Mouse (Mus musculus): ENCODE data around the gene Disc1.
A peak's percentile ranks its signal among the peaks of the same experiment; 100 is the strongest.

Disc1 gene

GRCm38 (mm10) chr8:125053505-125054435 is at the start of gene Disc1:
Gene Disc1 (plus strand): TSS chr8:125054195.
- no peak for DNase-seq (ENCODE audit: low spot score)

DNA sequence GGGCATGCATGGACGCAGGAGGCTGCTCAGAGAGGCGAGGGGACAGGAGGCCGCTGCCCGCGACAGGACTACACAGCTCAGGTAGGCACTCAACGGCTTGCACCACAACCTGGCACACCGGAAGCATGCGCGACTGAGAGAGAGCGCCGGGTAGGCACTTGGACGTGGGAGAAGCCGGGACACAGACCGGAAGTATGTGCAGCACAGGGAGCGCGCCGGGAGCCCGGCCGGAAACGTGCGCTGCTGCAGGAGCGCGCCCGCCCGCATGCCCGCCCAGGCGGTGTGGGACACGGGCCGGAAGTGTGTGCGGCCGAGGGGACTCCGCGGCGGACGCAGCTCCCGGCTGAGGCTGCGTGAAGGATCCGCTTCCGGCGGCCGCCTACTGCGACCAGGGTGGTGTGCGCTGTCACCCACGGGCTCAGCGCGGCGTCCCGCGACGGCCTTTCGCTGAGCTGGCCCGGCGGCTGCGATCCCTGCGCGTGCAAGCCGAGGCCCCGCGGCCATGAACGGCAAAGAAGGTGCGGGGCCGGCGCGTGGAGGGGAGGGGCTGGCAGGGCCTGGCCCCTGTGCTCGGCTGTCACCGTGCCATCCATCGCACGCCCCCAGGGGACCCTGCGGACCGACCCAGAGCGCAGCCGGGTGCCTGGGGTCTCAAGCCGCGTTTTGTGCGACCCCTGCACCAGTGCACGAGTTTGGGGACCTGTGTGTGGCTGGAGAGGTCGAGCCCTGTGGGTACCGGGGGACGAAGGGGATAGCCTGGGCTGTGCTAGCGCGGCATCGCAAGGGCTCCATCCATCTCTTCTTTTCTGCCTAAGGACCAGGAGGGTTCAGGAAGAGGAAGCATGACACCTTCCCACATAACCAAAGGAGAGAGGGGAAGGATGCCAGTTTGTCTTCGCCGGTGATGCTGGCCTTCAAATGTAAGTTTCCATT is 41.0 kb upstream of the Disc1 start, which contains the start of gene Tsnax:
Gene Tsnax, plus strand, starts transcription at position 303 of the 933 bp plus-strand sequence.
- peak; percentile 76 for DNase-seq (ENCODE audit: low spot score)

GRCm38 (mm10) chr8:125024085-125024484 is 29.9 kb upstream of the Disc1 start:
- no peak for DNase-seq (ENCODE audit: low spot score)

GRCm38 (mm10) chr8:125027211-125027610 is 26.8 kb upstream of the Disc1 start:
- DNase-seq (ENCODE audit: low spot score): no peak

- no peak for DNase-seq (ENCODE audit: low spot score)
Observed at GRCm38 (mm10) chr8:125028841-125029240, 25.2 kb upstream of the Disc1 start.

DNA sequence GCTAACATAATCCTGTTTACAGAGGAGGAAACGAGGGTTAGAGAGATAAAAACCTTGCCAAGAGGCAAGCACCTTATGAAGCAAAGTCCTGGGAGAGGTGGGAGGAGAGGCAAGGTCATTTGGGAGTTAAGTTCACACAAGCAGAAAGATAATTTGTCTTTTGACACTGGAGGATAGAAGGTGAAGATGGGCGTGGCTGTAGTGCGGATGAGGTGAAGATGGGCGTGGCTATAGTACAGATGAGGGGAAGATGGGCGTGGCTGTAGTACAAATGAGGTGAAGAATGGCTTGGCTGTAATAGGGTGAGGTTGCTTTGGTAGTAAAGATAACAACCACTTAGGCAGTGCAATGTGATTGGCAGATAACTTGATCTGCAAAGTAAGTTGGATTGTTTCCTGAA is 22.7 kb upstream of the Disc1 start:
- no peak for DNase-seq (ENCODE audit: low spot score)

- DNase-seq (ENCODE audit: low spot score): peak; percentile 57
Observed at GRCm38 (mm10) chr8:125034669-125035068, 19.3 kb upstream of the Disc1 start.

GRCm38 (mm10) chr8:125037081-125037480 is 16.9 kb upstream of the Disc1 start:
- DNase-seq (ENCODE audit: low spot score): no peak

DNA sequence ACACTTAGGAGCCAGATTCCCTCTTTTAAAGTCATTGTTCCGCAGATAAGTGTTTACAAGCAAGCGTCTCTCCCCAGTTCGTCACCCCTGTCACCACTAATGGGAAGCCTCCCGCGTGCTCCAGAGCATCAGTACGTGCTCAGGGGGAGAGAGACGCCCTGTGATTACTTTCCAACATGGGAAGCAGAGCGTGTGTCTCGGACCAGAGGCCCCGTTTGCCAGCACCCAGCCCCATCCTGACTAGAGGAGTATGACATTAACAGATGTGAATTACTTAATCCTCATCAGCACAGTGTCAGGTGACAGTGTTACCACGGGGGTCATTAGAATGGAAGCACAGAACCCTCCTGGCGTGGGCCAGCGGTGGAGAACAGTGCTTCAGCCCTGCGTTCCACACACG is 15.3 kb upstream of the Disc1 start:
- no peak for DNase-seq (ENCODE audit: low spot score)

DNA sequence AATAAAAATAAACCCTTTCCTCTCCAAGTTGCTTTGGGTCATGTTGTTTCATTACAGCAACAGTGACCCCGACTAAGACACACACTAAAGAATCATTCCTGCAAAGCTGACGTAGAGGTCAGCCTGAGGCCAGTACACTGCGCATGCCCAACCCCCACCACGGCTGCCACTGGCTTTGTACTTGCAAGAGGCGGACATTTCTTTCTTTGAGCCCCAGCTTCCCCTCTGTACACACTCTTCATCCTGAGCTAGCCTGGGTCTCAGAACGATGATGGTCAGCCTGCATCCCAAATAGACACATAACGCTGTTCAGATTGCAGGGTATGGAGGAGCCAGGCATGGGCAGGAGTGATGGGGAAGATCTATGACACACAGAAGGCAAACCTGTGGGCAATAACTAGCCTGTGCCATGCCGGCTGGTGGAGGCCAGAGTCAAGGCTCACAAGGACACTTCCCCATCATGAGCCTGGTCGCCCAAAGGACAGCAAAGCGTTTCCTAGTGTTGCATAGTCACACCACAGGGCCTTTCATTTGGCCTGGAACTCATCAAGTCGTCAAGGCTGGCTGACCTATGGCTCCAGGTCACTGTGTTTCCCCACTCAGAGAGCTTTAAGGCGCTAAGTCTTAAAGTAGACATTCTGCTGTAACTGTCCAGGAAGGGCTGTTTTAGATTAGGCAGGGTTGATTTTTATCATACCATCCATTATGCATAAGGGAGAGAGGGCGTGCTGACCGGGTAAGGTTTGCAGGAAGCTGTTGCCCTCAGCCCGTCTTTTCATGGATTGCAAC is 13.2 kb upstream of the Disc1 start:
- no peak for DNase-seq (ENCODE audit: low spot score)

- no peak for DNase-seq (ENCODE audit: low spot score)
Observed at GRCm38 (mm10) chr8:125041496-125041895, 12.5 kb upstream of the Disc1 start.

GRCm38 (mm10) chr8:125043394-125043793 is 10.6 kb upstream of the Disc1 start:
- no peak for DNase-seq (ENCODE audit: low spot score)

DNA sequence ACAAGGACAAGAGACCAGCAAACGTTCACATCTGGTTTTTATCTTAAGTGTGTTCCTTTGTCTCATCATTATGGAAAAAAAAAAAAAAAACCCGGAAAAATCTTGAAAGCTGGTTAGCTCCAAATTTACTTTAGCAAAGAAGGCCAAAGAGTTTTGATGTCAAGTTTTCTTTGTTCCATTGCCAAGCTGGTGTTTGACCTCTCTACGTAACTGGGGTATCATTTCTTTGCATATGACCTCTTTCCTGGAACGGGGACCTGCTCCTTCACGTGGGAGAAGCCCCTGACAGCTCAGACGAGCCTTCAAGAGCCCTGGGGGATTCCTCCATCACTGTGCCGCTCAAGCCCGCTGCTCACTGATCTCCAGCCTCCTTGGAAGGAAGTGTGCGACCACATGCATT is 10.1 kb upstream of the Disc1 start:
- DNase-seq (ENCODE audit: low spot score): no peak

DNA sequence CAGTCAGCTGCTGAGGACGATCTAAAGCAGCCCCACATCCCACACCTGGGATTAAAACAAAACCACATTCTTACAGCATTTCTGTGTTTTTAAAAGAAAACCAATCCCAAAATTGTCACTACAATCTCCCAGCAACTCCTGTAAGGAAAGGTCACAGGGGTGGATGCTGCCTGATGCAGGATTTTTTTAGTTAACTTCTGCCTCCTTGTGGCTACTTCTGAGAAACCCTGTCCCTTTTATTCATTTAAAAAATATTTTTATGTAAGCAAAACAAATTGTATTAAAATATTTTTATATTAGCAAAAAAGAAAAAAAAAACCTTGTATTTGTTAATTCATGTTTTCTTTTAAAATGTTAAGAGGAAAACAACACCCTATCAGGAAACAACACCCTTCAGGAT is 8.2 kb upstream of the Disc1 start:
- DNase-seq (ENCODE audit: low spot score): no peak

DNA sequence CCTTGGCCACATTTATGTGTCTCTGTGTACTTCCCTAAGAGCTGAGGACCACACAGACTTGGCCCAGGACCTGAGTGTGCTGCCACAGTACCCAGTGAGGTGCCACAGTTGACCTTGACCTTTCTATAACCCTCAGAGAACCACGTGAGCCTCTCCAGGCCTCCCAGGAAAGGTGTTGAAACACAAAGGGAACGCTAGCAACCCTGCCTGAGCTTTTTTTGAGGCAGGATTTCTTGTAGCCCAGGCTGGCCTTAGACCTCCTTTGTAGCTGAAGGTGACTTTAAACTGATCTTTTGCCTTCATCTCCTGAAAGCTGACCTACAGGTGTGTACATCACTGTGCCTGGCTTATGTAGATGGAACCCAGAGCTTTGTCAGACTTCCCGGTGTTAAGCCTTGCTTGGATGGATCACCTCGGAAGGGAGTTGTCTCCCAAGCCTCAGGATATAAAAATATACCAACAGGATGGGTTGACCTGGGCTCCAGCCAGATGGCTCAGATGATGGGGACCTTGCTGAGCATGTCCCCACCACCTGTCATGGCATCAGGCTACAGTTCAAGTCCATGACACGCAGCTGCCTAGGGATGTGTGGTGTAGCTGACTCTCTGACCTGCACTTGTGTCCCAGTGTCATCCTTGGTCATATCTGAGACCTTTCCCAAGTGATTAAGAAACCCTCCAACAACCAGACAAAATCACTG is 4.8 kb upstream of the Disc1 start:
- DNase-seq (ENCODE audit: low spot score): no peak

DNA sequence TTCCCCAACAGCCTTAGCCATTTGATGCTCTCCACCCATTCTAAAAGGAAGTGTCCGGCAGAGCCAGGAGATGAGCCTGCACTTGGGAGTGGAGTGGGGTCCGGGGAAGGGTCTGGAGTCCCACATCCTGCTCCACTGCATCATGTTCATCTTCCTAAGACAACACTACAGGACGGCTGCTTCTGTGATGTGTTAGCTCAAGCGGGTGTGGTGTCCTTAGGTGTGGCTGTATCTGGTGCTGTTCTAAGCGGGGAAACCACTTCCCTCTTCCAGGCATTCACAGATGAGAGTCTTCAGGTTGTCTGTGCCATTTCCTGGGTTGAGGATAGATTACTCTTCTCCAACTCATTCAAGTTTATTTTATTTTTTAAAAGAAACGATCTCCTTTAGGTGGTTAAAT is 4.2 kb upstream of the Disc1 start:
- DNase-seq (ENCODE audit: low spot score): no peak

- no peak for DNase-seq (ENCODE audit: low spot score)
Observed at GRCm38 (mm10) chr8:125052026-125052425, 2.0 kb upstream of the Disc1 start.

DNA sequence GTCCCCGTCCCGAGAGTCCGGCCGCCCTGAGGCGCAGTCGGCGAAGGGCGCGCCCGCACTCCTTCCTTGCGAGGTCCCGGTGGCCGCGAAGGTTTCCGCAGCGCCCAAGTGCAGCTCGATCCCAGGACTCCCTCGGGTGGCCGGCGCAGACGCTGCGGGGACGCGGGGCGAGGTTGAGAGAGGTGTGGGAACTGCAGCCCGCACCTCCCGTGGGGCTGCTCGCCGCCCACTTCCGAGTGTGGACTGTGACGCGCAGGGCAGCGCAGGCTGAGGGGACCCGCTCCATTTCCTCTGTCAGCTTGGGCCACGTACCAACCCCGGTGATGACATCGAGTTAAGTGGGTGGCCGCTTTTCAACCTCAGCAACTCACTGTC is 428 bp downstream of the Disc1 start:
- DNase-seq (ENCODE audit: low spot score): no peak

DNA sequence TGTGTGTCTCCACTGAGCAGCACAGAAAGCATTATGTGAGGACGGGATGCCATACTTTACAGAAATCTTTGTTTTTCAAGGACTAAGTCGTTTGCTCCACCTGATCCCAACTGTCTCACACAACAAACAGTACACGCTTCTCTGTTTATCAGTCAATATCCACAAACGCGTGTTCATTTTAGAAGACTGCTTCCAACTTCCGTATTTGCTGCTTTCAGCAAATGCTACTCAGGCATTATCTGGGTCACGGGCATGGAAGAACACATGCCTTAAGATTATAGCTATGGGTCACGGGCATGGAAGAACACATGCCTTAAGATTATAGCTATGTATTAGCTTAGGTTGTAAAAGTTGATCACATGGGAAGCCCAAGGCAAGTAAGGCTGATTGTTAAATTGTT is 6.9 kb downstream of the Disc1 start:
- no peak for DNase-seq (ENCODE audit: low spot score)

- no peak for DNase-seq (ENCODE audit: low spot score)
Observed at GRCm38 (mm10) chr8:125065596-125065995, 11.6 kb downstream of the Disc1 start.

- peak; percentile 80 for DNase-seq (ENCODE audit: low spot score)
Observed at GRCm38 (mm10) chr8:125066913-125067595, 13.1 kb downstream of the Disc1 start.

Data from layer of hippocampus, adult 9-10 months (tissue).